Mouse (Mus musculus) urinary bladder, postnatal 25 days (tissue): ENCODE results near the gene Ncam1.

ENCODE experiments used
- DNase-seq: peaks from one replicate; pipeline ENCODE4 v3.0.0; 2022; ENCODE audit warnings: low spot score

The Ncam1 gene

DNA sequence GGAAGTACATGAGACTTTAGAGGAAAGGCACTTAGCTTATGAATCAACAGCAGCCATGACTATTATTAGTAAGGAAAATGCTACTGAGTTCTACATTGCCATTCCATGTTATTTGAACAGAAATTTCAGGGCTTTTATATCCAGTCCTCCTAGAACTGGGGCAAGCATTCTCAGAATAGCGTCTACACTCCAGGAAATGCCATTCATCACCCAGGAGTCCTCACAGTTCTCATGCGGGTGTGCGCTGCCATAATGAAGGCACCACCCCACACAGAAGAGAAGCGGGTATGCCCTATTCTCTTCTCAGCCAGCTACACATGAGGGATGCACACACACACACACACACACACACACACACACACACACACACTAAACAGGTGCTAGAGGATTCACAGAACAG, 43.5 kb downstream of the Ncam1 start:
- no peak for DNase-seq

DNA sequence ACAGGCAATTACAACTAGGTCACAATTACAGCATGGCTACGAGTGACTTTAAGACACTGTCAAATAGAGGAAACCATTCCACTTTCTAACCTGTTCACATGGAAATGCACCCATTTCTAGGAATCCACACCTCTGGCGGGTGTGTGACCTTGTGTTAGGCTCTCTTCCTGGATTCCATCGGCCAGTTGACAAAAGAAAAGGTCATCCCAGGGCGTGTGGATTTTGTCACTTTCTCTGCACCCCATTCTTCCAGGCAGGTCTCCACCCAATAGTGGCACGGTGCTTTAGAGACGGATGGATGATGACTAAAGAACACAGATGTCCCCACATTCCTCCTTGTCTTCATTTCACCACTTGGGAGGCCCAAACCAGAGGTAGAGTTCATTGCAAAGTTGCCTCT, 47.3 kb downstream of the Ncam1 start:
- DNase-seq = no peak

DNA sequence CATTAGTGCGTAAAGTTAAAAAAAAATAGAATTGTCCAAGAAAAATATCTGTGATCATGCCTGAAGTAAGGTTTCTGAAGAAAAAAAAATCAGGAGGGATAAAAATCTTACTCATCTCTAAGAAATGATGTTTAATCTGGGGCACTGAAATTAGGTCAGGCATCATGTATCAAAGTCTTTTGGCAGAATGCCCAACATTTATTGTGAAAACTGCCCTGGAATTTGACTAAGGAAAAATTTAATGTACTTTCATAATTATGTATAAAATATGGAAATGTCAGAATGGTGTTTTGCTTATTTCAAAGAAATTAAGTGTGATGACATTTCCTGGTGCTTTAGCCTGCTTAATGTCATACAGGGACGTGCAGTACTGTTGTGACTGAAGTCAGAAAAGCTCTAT, 52.5 kb downstream of the Ncam1 start:
- no peak for DNase-seq

DNA sequence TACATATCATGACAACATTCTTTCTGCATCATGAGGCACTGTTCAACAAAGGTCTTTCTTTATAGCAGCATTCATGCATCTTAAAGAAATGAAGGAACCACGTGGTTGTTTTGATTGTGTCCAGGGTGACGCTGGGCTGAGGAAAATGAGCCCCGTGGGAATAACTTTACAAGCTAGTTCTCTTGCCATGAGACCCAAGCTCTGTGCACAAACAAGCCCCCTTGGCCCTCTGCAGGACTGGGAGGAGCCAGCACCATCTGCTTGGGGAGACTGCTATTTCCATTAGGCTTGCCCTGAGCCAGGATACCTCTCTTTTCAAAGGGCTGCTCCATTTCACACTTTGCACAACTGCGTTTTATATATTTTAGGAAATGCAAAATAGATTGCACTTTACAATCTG, 53.0 kb downstream of the Ncam1 start:
- DNase-seq = no peak

DNA sequence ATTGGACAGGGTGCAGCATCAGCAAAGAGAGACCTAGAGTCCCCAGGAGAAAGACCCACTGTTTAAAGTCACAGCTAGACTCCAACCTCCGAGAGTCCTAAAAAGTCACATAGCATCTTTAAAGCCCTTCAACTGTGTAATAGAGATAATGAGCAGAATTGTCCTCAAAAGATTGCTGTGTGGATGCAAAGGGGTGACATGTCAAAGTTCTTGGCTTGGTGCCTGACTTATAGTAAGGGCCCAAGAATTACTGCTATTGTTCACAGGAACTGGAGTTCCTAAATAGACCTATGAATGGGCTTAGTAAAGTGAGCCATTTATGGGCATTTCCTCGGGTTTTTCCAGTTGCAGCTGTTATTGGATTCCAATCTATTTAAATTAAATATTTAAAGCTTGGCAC, 54.4 kb downstream of the Ncam1 start:
- no peak for DNase-seq

DNA sequence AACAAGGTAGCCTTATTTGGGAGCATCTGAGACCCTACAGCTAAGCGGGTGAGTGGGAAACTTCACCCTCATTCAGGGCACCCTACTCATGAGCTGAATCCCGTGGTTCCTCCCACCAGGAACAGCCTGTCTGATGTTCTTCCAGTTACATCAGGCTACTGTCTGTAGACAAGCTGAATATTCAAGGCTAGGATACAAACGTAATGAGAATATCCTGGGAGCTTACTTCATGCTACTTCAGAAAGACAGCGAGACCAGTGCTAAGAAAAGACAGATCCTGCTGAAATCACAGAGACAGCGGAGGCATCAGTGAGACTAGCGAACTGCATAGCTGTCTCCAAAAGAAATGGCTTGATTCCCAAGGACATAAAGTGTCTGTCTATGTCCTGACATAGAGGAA, 58.8 kb downstream of the Ncam1 start:
- no peak for DNase-seq

DNA sequence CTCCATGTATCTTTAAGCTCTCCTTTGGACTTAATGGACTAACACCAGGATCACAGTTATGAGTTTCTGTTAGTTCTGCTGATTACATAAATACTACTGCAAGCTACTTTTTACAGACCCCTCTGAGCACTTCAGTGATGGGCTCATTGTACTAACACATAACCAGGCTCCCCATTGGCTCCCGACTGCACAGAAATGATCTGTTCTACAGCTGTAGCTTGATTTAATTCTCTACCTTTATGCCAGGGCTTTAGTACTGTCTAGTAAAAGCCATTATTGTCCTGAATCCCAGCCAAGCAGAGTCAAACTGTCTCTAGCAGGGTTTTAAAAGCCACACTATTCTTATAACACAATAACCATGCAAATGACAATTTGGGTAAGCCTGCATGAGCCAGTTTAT, 60.2 kb downstream of the Ncam1 start:
- DNase-seq = no peak

DNA sequence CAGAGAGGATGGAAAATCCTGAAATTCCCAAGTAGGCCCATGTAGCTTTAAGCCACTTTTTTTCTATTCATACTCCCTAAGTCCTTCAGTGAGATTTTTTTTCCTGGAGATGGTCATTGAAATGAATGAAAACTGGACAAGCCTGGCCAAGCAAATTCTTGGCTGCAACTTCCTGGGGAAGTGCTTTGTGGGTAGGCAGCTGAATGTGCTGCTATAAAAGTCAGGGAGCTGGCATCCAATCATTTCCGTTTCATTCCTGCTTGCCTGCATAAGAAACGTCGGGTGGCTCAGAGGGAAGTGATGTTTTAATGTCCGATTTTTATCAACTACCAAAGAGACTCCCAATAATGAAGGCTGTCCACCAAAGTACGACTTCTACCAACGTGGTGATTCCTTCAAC, 61.6 kb downstream of the Ncam1 start:
- no peak for DNase-seq

DNA sequence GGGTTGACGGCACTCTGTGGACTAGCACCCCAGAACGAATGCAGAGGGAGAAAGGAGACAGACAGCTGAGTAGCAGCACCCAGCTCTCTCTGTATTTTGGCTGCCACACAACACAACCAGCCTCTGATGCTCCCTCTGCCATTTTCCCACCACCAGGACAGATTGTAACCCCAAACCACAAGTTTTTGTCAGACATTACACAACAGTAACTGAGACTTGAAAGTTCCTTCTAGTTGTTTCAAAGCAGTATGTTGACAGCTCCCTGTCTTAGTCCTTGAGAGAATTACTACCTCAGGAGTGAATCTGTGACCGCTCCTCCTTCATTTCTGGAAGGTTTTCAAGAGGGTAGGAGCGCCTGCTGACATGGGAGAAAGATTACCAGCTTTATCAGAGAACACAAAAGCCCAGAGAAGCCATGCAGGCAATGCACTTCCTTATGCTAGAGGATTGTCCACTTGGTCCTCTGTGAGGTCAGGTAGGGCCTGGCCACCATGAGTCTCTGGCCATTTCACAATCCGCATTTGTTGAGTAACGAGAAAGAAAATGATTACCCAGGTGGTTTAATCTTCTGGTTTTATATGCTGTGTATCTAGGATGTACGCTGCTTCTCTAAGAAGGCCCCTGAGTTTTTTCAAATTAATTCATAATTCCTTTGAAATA, 64.2 kb downstream of the Ncam1 start:
- DNase-seq = no peak

DNA sequence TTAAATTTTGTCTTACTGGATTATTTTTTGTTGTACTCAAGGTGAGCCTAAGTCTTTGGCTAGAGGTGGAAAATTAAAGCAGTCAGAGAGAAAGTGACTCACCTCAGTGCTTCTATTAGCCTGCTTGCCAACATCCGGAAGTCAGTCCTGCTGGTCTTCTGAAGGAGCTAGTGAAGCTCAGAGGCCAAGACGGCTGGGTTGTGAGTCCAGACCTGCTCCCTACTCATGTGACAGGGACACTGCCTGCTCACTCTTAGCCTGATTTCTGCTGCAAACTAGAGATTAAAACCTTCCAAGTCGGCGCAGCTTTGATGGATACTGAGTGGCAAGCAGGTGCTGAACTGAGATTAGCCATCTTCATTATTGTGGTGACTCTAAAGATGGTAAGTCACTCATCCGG, 65.0 kb downstream of the Ncam1 start:
- no peak for DNase-seq

DNA sequence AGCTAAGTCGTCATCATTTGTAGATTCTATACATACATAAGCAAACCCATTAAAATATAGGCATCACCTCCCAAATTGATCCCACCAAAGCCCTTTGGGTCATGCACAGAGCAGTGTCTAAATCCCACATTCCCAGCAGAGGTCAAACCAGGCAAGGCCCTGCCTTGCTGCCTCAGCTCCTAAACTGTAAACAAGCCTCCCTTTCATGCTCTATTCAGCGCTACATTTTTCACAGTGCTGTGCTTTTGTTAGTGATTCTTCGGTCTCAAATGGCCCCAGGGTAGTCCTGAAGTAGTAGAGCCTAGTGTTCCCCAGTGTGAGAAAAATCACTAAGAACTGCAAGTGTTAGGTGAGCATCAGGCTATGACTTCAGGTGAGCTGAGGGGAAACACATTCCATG, 69.2 kb downstream of the Ncam1 start:
- DNase-seq = no peak

DNA sequence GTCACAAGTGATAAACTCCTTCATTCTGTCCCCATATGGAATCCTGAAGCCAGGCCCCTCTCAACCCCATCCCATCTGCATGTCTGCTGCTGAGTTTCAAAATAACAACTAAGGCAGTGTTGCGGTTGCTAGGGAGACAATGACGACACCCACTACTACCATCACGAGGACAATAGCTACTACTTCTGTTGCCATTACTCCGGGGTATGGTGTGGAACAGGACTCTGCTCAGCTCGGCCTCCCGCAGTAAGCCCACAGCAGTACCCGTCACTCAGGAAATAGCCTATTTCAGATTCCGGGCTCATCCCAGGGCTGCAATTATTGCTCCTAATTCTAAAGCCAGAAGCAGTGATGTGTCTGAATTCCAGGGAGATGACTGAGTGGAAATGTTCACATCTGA, 70.5 kb downstream of the Ncam1 start:
- DNase-seq = no peak

DNA sequence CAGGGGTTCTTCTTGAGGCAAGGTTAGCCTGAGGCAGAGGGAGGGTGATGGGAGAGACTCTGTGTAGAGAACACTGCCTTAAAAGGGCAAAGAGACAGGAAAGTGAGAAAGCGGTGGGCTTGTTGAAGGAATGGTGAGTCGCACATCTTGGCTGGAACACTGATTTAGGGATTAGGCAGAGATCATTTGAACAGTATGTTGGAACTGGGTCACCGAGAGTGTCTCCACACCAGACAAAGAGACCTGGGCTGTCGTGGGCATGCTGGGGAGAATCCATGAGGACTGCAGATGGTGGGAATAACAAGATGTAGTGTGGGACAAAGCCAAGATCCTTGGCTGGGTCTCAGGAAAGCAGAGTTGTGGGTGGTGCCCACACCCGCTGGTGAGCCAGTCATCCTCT, 76.0 kb downstream of the Ncam1 start:
- DNase-seq = no peak

DNA sequence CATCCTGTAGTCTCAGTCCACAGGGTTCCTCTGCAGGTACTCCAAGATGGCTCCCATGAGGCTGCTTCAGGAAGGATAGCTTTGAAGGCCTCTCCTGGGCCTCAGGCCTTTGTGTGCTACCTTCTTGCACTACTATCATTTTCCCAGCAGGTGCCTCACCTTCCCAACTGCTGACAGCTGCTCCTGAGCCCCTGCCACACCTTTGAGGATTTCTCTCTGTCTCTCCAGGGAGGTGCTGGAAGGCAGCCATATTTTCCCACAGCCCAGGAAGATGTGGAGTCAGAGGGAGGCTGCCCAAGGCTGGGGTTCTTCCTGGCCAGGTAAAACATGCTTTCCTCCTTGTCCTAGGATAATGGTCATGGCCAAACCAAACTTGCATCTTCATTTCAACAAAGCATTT, 83.6 kb downstream of the Ncam1 start:
- DNase-seq = no peak

DNA sequence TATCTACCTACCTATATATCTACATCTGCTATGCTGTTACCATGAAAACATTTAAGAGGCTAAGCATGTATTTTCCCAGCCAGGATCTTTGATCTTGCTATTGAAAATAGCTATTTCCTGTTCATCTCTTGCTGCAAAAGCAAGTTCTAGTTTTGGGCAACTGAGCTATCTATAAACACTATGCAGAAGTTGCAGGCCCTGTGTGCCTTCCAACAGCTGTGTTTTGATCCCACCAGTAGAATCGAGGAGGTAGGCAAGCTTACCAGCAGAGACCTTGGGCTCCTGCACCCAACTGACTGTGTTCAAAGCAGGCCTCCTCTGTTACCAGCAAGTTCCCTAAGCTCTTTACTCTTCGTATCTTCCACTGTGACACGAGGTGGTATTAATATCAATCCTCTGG, 84.6 kb downstream of the Ncam1 start:
- no peak for DNase-seq

DNA sequence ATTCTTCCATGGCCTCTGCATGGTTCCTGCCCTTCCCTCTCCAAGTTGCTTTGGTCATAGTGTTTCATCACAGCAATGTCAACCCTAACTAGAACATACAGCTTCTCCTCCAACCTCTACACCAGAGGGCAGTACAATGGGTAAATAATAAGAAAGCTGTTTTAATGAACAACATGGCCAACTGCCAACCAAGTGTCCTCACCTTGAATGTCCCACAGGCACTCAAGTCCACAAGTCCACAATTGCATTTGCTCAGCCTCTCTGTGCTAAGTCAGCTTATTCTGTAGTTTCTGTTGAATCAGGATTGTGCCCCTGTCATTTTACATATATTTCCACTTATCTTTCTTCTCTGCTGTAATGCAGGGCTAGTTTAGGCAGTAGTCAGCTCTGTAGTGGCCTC, 91.1 kb downstream of the Ncam1 start:
- DNase-seq = no peak

DNA sequence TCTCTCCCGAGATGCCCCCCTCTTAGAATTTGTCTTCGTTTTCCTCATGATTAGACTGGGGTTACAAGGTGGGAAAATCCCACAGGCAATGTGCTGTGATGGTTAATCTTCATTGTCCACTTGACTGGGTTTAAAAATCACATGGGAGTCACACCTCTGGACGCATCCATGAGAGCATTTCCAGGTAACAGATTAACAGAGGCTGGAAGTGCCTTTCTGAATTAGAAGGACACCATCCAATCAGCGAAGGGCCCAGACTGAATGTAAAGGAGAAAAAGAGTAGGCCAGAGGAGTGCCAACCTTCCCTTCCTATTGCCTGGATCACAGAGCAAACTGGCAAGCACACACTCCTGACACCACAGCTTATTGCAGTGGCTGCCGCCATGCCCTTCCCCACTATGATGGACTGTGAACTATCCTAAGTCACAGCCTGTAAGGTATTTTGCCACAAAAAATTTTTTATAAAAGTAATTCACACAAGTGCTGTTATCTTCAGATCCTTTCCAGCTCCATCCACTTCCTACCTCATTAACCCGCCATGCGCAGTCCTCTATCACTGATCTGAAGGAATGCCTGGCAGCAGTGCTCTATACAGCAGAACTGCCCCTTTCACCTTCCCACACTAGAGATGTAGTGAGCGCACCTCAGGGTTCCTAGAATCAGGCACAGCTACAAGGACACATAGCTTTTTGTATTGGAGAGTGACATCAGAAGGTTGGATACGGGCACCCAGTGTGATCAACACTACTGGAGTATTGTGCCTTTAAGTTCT, 94.3 kb downstream of the Ncam1 start:
- no peak for DNase-seq

DNA sequence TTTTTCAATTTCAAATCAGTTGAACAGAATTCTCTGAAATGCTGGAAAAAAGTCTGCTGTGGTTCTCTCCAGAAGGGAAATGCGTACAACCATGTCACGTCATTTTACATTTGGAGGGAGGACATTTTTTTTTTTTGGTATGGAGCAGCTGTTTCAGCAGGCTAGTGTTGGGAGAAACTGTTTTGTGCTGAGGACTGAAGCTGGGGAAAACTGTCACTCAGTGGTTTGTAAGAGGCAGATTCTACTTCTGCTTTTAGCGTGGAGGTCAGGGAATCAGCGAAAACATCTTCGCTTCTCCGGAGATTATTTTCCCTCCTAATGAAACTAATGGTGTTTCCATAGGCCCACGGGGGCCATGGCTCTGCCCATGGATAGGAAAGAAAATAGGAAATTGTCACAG, 103.4 kb downstream of the Ncam1 start:
- no peak for DNase-seq

DNA sequence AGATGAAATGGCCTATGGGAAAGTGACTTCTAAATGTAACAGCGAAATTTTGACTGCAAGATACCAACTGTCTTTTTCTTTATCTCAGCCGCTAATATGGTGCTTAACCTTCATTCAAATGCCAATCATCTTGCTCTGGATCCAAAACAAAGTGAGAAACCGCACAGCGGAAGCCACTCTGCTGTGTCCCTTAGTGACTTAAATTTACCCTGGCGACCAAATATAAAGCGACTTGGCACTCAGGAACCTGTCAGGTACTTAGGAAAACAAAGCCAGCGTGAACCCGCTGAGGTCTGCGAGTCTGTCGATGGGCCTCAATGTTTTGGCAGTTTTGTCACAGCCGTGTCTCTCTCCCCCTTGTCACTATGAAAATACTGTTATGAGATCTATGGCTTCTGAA, 105.9 kb downstream of the Ncam1 start:
- DNase-seq = no peak

DNA sequence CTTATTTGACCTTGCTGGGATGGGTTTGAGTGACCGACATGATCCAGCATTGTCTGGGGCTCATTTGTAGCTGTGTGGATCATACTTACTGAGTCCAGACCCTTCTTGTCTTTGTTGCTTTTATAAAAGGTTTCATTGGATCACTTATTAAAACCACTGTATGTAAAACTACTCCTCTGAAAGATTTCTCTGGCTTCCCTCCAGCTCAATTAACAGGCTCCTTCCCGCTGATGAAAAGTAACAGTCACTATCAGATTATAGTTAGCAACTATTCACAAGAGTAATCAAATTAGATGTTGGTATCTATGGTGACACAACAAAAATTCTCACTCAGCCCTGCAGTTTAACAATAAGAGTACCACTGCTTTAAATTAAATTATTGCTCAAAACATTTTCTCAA, 107.4 kb downstream of the Ncam1 start:
- DNase-seq = no peak

DNA sequence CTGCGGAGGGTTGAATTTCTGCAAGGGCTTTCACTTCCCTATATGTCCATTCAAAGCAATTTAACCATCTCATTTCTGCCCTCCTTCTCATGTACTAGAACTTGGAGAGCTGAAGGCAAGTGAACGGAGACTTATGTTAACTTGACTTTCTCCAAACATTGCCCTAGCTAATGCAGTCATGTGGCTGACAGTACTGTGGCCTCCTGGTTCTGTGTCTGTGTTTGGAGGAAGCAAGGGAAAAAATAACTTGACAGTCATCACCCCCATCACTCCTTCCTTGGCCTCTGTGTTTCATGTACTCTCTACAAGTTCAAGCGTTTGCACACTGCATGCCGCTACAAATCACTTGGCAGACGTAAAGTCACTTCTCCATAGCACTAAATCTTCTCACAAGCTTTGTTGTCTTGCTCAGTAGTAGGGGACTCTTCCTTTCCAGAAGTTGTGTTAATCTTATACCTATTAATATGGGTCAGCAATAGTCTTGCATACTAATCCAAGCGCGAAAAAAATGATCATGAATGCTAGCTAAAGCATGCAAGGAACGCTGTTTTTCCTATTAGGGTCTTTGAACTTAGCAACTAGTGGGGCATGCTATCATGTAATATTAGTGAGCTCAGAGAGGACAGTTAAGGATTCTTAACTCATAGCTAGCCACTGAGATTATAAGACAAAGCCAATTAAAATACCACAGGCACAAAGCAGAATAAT, 115.0 kb downstream of the Ncam1 start:
- no peak for DNase-seq

DNA sequence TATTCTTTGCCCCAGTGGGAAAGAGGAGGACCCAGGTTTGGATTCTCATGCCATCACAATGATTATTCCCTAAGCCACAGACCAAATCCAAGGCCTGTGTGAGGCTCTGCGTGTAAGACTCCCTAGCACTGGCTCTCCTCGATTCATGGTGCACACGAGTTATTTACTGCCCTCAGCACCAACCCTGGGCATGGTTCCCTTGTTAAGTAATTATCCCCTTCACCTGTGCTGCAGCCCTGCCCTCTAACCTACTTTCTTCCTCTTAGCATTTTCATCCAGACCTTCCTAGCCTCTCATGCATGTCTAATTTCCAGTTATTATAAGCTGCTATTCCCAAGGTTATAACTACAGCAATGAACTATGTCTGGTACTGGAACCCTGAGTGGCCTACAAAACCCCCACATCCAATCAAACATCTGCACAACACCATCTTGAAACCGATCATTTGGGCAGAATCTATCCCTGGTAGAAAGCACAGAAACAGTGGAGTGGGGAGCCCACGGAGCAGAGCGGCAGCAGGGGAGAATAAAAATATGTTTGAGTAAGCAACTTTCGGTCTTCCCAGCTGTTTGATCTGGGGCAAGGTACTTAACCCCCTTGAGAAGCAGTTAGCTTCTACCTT, 116.8 kb downstream of the Ncam1 start:
- no peak for DNase-seq

DNA sequence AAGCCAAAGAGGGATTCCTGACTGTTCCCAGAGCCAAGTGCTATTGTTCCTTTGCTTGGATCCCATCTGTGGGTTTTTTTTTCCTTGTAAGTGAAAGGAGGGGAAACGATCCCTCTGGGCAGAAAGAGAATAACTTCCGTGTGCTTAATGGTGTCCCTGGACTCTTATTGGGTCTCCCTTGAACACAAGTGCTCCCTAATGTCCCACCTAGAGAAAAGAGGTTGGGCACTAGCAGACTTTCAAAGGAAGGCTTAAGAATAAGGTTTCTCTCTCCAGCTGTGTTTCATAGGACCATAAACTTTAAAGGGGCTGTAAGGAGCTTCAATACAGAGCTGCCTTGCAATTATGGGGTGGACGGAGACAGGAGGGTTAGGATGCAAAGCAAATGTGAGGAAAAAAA, 119.5 kb downstream of the Ncam1 start:
- no peak for DNase-seq
